Mouse (Mus musculus) spleen, adult 2 months (tissue): ENCODE results near the gene Mms19.

Experiments used
- CTCF ChIP-seq: fragments of 200-500 bp; IDR thresholded peaks from 2 replicates; pipeline ENCODE4 v1.5.1; 2011; ENCODE audit warnings: mild to moderate bottlenecking, inconsistent platforms; ENCODE audit not compliant: insufficient read depth, insufficient read length, insufficient replicate concordance; ENCODE audit errors: extremely low read depth
- POLR2A ChIP-seq: fragments of 200-500 bp; IDR thresholded peaks from 2 replicates; pipeline ENCODE4 v1.6.1; 2011; ENCODE audit warnings: low read depth, low read length, inconsistent platforms

DNA sequence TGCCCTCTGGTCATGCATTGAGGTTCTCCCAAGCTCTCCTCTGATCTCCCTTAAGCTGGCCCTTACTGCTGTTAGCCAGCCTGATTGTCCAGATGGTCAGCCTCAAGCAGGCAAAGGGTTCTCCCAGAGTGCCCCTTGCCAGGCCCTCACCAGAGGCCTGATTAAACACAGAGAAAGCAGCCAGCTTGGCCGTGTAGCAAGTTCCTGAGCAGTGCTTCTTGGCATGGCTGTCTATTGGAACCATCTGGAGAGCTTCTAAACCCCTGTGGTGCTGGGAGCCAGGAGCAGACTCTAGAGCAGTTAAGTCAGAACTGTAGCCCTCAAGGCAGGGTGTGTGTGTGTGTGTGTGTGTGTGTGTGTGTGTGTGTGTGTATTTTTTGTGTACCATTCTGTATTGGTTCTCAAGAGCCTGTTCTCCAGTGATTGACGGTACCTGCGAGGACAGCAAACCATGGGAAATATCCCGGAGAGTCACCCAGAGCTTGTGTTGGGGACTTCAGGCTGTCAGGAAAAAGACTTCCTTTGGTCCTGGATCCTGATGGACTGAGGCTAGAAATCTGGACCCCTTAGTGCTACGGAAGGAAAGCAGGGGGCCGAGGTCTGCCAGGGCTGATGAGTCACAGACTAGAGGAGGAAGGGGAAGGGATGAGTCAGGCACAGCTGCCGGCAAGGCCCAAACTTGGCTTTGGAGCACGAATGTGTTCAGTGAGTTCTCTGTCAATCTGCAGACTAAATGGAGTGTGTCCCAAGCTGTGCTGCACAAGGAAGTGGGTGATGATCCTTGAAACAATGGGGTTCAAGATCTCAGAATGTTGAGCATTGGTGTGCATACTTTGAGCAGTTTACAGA, 36.7 kb upstream of the Mms19 start:
- no peak for TF ChIP-seq POLR2A
- TF ChIP-seq CTCF, result no peak
